Mouse (Mus musculus): ENCODE results near the gene Gm42791. TPM values are rescaled to one million over a fixed set of nuclear protein-coding genes. Genes with fewer than 3 reads are reported as not detected.

Gene Gm42791
- total RNA-seq, 2 experiments from 2014 or later: 10.8 TPM; not detected in 1

- 0 out of 2 replicates have a peak, but pooled peaks have one; percentile 19 for ATAC-seq (replicated peaks; ENCODE audit: low FRiP score, low TSS enrichment, poor library complexity, severe bottlenecking)
Measured at GRCm38 (mm10) chr5:148958355-148958754, 36.6 kb downstream of the Gm42791 start.

- no peak for ATAC-seq (replicated peaks; ENCODE audit: low FRiP score, low TSS enrichment, poor library complexity, severe bottlenecking)
Measured at GRCm38 (mm10) chr5:148956898-148957535, 37.9 kb downstream of the Gm42791 start.

- ATAC-seq (replicated peaks; ENCODE audit: low FRiP score, low TSS enrichment, poor library complexity, severe bottlenecking): no peak
Measured at GRCm38 (mm10) chr5:148956091-148956490, 38.9 kb downstream of the Gm42791 start.

GRCm38 (mm10) chr5:148955575-148955974, 39.4 kb downstream of the Gm42791 start:
- ATAC-seq (replicated peaks; ENCODE audit: low FRiP score, low TSS enrichment, poor library complexity, severe bottlenecking): no peak

GRCm38 (mm10) chr5:148954314-148955060, 40.5 kb downstream of the Gm42791 start:
- peak; percentile 70 for ATAC-seq (replicated peaks; ENCODE audit: low FRiP score, low TSS enrichment, poor library complexity, severe bottlenecking)

- ATAC-seq (replicated peaks; ENCODE audit: low FRiP score, low TSS enrichment, poor library complexity, severe bottlenecking): no peak
Measured at GRCm38 (mm10) chr5:148953098-148953497, 41.8 kb downstream of the Gm42791 start.

GRCm38 (mm10) chr5:148952419-148952818, 42.5 kb downstream of the Gm42791 start:
- no peak for ATAC-seq (replicated peaks; ENCODE audit: low FRiP score, low TSS enrichment, poor library complexity, severe bottlenecking)

- ATAC-seq (replicated peaks; ENCODE audit: low FRiP score, low TSS enrichment, poor library complexity, severe bottlenecking): no peak
Measured at GRCm38 (mm10) chr5:148951360-148951759, 43.6 kb downstream of the Gm42791 start.

- no peak for ATAC-seq (replicated peaks; ENCODE audit: low FRiP score, low TSS enrichment, poor library complexity, severe bottlenecking)
Measured at GRCm38 (mm10) chr5:148950064-148950463, 44.9 kb downstream of the Gm42791 start.

GRCm38 (mm10) chr5:148948577-148948976, 46.4 kb downstream of the Gm42791 start:
- no peak for ATAC-seq (replicated peaks; ENCODE audit: low FRiP score, low TSS enrichment, poor library complexity, severe bottlenecking)

- ATAC-seq (replicated peaks; ENCODE audit: low FRiP score, low TSS enrichment, poor library complexity, severe bottlenecking): no peak
Measured at GRCm38 (mm10) chr5:148947412-148947811, 47.5 kb downstream of the Gm42791 start.

- peak; percentile 58 for ATAC-seq (replicated peaks; ENCODE audit: low FRiP score, low TSS enrichment, poor library complexity, severe bottlenecking)
Measured at GRCm38 (mm10) chr5:148946787-148947186, 48.2 kb downstream of the Gm42791 start.

- ATAC-seq (replicated peaks; ENCODE audit: low FRiP score, low TSS enrichment, poor library complexity, severe bottlenecking): no peak
Measured at GRCm38 (mm10) chr5:148945735-148946134, 49.2 kb downstream of the Gm42791 start.

- ATAC-seq (replicated peaks; ENCODE audit: low FRiP score, low TSS enrichment, poor library complexity, severe bottlenecking): no peak
Measured at GRCm38 (mm10) chr5:148944024-148944423, 50.9 kb downstream of the Gm42791 start.

- no peak for ATAC-seq (replicated peaks; ENCODE audit: low FRiP score, low TSS enrichment, poor library complexity, severe bottlenecking)
Measured at GRCm38 (mm10) chr5:148943444-148943843, 51.5 kb downstream of the Gm42791 start.

- no peak for ATAC-seq (replicated peaks; ENCODE audit: low FRiP score, low TSS enrichment, poor library complexity, severe bottlenecking)
Measured at GRCm38 (mm10) chr5:148942957-148943356, 52.0 kb downstream of the Gm42791 start.

GRCm38 (mm10) chr5:148942305-148942704, 52.6 kb downstream of the Gm42791 start:
- ATAC-seq (replicated peaks; ENCODE audit: low FRiP score, low TSS enrichment, poor library complexity, severe bottlenecking): no peak

- ATAC-seq (replicated peaks; ENCODE audit: low FRiP score, low TSS enrichment, poor library complexity, severe bottlenecking): no peak
Measured at GRCm38 (mm10) chr5:148941867-148942266, 53.1 kb downstream of the Gm42791 start.

- no peak for ATAC-seq (replicated peaks; ENCODE audit: low FRiP score, low TSS enrichment, poor library complexity, severe bottlenecking)
Measured at GRCm38 (mm10) chr5:148939948-148940382, 55.0 kb downstream of the Gm42791 start.

GRCm38 (mm10) chr5:148936516-148936951, 58.4 kb downstream of the Gm42791 start:
- no peak for ATAC-seq (replicated peaks; ENCODE audit: low FRiP score, low TSS enrichment, poor library complexity, severe bottlenecking)

GRCm38 (mm10) chr5:148935871-148936270, 59.1 kb downstream of the Gm42791 start:
- no peak; the same call in 1 of the 2 replicates for ATAC-seq (replicated peaks; ENCODE audit: low FRiP score, low TSS enrichment, poor library complexity, severe bottlenecking)

All from megakaryocyte-erythroid progenitor cell, adult 5-6 weeks (primary cell).